Mouse (Mus musculus) cerebellum, adult 2 months (tissue): ENCODE measurements around the gene Cpne5. TPM values are rescaled to one million over a fixed set of nuclear protein-coding genes. Genes with fewer than 3 reads are reported as not detected.

Experiments used
- DNase-seq, 2 experiments: peaks; one replicate each; pipeline ENCODE4 v3.0.0; 2021
- H3K27ac ChIP-seq: fragments of 200-500 bp; 2 replicates; pipeline ENCODE4 v1.5.1; 2012; ENCODE audit warnings: low read length, control low read depth, inconsistent platforms; ENCODE audit not compliant: insufficient read depth
- H3K27me3 ChIP-seq: fragments of 200-500 bp; 2 replicates; pipeline ENCODE4 v1.6.1; 2012; ENCODE audit warnings: inconsistent platforms, mild to moderate bottlenecking, low read length, moderate library complexity; ENCODE audit not compliant: control insufficient read depth, insufficient read depth
- H3K4me1 ChIP-seq: fragments of 200-500 bp; 2 replicates; pipeline ENCODE4 v1.6.1; 2011; ENCODE audit warnings: low read length; ENCODE audit not compliant: control insufficient read depth, insufficient read depth
- H3K4me3 ChIP-seq: fragments of 200-500 bp; replicated peaks from 2 replicates; pipeline ENCODE3; 2011; ENCODE audit warnings: mild to moderate bottlenecking, low read depth, low read length, control low read depth; ENCODE audit not compliant: insufficient read depth
- CTCF ChIP-seq: fragments of 200-500 bp; IDR thresholded peaks from 2 replicates; pipeline ENCODE4 v1.5.1; 2011; ENCODE audit warnings: low read depth, mild to moderate bottlenecking, control low read depth, low read length, moderate library complexity, borderline replicate concordance; ENCODE audit not compliant: insufficient read depth
- POLR2A ChIP-seq: fragments of 200-500 bp; IDR thresholded peaks from 2 replicates; pipeline ENCODE4 v1.6.1; 2011; ENCODE audit warnings: low read length, control low read depth, borderline replicate concordance; ENCODE audit not compliant: insufficient read depth
- WGBS: fragments of 180-500 bp; shearing (Covaris S2); methylation state at CpG from one replicate; pipeline ENCODE4 v1.1.7; 2018; 5-methylcytosine and 5-hydroxymethylcytosine counted together
- polyA plus RNA-seq: library from polyadenylated mRNA; depleted of rRNA; stranded (reverse); fragments of >200 nt; gene quantifications from 2 replicates; pipeline ENCODE4 v1.2.3, GENCODE M21; 2012

Gene Cpne5
- polyA plus RNA-seq, 1 experiment: 8.4 TPM

- Histone ChIP-seq H3K4me3 (no peak overlapping the region), H3K27ac (no peak overlapping the region), H3K27me3 (no peaks in the 10 kb centered on the region), H3K4me1 (no peaks in the 10 kb centered on the region)
- DNase-seq: no peak
- WGBS: 90% methylated on average over 3 of the region's 3 CpGs
- no peak for TF ChIP-seq CTCF
- no peak for TF ChIP-seq POLR2A
These were observed 111.4 kb downstream of the Cpne5 start for GRCm38 (mm10) chr17:29126561-29126960.

DNA sequence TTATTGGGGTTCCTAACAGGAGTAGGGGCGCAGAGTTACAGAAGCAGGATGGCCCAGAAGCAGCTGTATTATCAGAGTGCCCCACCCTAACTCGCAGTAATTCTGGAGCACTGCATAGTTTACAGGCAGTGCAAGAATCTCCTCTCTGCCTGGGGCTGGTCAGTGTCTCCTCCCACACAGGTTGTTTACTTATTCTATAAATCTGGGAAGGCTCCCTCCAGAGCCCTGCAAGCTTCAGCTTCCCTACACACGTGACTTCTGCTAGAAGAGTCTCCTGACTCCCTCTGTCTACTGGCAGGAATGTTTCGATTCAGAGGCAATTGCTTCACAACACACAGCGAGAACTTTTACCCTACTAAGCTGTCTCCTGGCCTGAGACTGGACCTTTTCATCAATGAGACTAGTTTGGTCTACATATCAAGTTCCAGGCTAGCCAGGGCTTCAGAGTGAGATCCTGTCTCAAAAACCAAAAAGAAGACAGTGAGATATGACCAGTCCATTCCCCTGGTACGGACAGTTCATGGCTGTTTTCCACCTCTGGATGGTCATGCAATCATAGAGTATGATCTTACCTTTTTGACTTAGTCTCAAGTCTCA, 114.3 kb downstream of the Cpne5 start:
- Histone ChIP-seq H3K27me3 (no peaks in the 10 kb centered on the region), H3K4me1 (no peaks in the 10 kb centered on the region), H3K4me3 (no peak overlapping the region), H3K27ac (no peak overlapping the region)
- 78% methylated on average over 6 of the region's 6 CpGs for WGBS
- no peak for DNase-seq
- no peak for TF ChIP-seq CTCF
- TF ChIP-seq POLR2A: no peak

GRCm38 (mm10) chr17:29122817-29123216, 115.2 kb downstream of the Cpne5 start:
- Histone ChIP-seq H3K27ac (no peak overlapping the region), H3K27me3 (no peaks in the 10 kb centered on the region), H3K4me3 (no peak overlapping the region), H3K4me1 (no peaks in the 10 kb centered on the region)
- peak in 1 of 2 experiments; percentile 3 for DNase-seq
- no peak for TF ChIP-seq CTCF
- no peak for TF ChIP-seq POLR2A
- 56% methylated on average over 6 of the region's 6 CpGs for WGBS

GRCm38 (mm10) chr17:29120666-29121065, 117.3 kb downstream of the Cpne5 start:
- 20% methylated on average over 12 of the region's 12 CpGs for WGBS
- TF ChIP-seq CTCF (no peak), POLR2A (no peak)

GRCm38 (mm10) chr17:29118057-29118456, 119.9 kb downstream of the Cpne5 start:
- H3K27ac ChIP-seq: no peak overlapping the region
- peak in 1 of 2 experiments; percentile 2 for DNase-seq
- no peaks in the 10 kb centered on the region for H3K4me1 ChIP-seq
- WGBS: 58% methylated on average over 5 of the region's 5 CpGs
- no peaks in the 10 kb centered on the region for H3K27me3 ChIP-seq
- H3K4me3 ChIP-seq: no peak overlapping the region
- no peak for TF ChIP-seq POLR2A
- no peak for TF ChIP-seq CTCF

More at GRCm38 (mm10) chr17:29120666-29121065, 117.3 kb downstream of the Cpne5 start:
- peak in 1 of 2 experiments; percentile 7 for DNase-seq
- Histone ChIP-seq H3K27ac (no peak overlapping the region), H3K27me3 (no peaks in the 10 kb centered on the region), H3K4me3 (no peak overlapping the region), H3K4me1 (no peaks in the 10 kb centered on the region)

- 85% methylated on average over 8 of the region's 8 CpGs for WGBS
- no peaks in the 10 kb centered on the region for H3K4me1 ChIP-seq
- TF ChIP-seq CTCF: no peak
- TF ChIP-seq POLR2A: no peak
- no peak overlapping the region for H3K27ac ChIP-seq
- H3K4me3 ChIP-seq: no peak overlapping the region
- no peaks in the 10 kb centered on the region for H3K27me3 ChIP-seq
- DNase-seq: peak in 1 of 2 experiments; percentile 1
These were observed 120.8 kb downstream of the Cpne5 start for GRCm38 (mm10) chr17:29117006-29117648.

GRCm38 (mm10) chr17:29116023-29116422, 121.9 kb downstream of the Cpne5 start:
- Histone ChIP-seq H3K27me3 (no peaks in the 10 kb centered on the region), H3K27ac (no peak overlapping the region), H3K4me3 (no peak overlapping the region), H3K4me1 (no peaks in the 10 kb centered on the region)
- peak in 1 of 2 experiments; percentile 1 for DNase-seq
- 49% methylated on average over 12 of the region's 12 CpGs for WGBS
- TF ChIP-seq CTCF (no peak), POLR2A (no peak)

GRCm38 (mm10) chr17:29113591-29114352, 124.2 kb downstream of the Cpne5 start, which contains the start of gene Rab44:
Rab44 (plus strand) TSS chr17:29114145.
- Histone ChIP-seq H3K27ac (no peak within 1 kb of the TSS), H3K4me3 (no peak within 1 kb of the TSS), H3K27me3 (no peaks in the 10 kb centered on the region), H3K4me1 (no peaks in the 10 kb centered on the region)
- DNase-seq: peak in 1 of 2 experiments; percentile 1
- TF ChIP-seq CTCF: no peak
- no peak for TF ChIP-seq POLR2A
- 79% methylated on average over 13 of the region's 13 CpGs for whole genome bisulfite sequencing
